Mouse (Mus musculus) ES-E14 (cell line): Measurements from ENCODE around the gene Gm525.
"Not testable (repeated sequence)": the region's sequence is repeated elsewhere in the genome, so short reads cannot be mapped to it uniquely, and the experiment has no call there.

Experiments
- ZC3H11A ChIP-seq: IDR thresholded peaks from 2 replicates; pipeline ENCODE4 v1.6.1; 2012; ENCODE audit warnings: low read depth, mild to moderate bottlenecking, inconsistent platforms, low read length, borderline replicate concordance
- ZNF384 ChIP-seq: IDR thresholded peaks from 2 replicates; pipeline ENCODE4 v1.6.1; 2012; ENCODE audit warnings: low read depth, low read length, inconsistent platforms

GRCm38 (mm10) chr11:89090359-89090758, 16.7 kb downstream of the Gm525 start:
- TF ChIP-seq ZNF384, ZC3H11A: not testable (repeated sequence)
